Mouse (Mus musculus) c-Kit-negative CD71-positive TER-119-positive erythroid progenitor cells, embryonic 14.5 days (primary cell): ENCODE results near the gene Fam13a.

Experiments used
- DNase-seq: peaks from one replicate; pipeline ENCODE4 v3.0.0-alpha.2; 2013; ENCODE audit warnings: low read depth, low spot score

The Fam13a gene

GRCm38 (mm10) chr6:58882271-58882670 lies 142.1 kb downstream of the Fam13a start:
- no peak for DNase-seq
